Mouse (Mus musculus): ENCODE results near the gene Ralgps1. TPM values are rescaled to one million over a fixed set of nuclear protein-coding genes. Genes with fewer than 3 reads are reported as not detected.

Gene Ralgps1
- total and polyA plus RNA-seq, 3 experiments: 0.89 to 2.6 TPM; not detected in 1

- Histone ChIP-seq H3K4me1 (ENCODE audit: control insufficient read depth in 1 of 2, insufficient read depth in 2 of 2, low read length in 2 of 2) (no peaks in the 10 kb centered on the region), H3K27ac (ENCODE audit: control insufficient read depth, low read depth, low read length) (no peak overlapping the region), H3K36me3 (ENCODE audit: control insufficient read depth in 1 of 2, insufficient read depth in 2 of 2, low read length in 2 of 2) (no peaks in the 10 kb centered on the region), H3K79me2 (ENCODE audit: control insufficient read depth, insufficient read depth, low read length, poor library complexity) (no peaks in the 10 kb centered on the region), H3K9ac (ENCODE audit: control insufficient read depth, low read depth, low read length, poor library complexity, severe bottlenecking) (no peak overlapping the region), H3K4me3 (ENCODE audit: control insufficient read depth in 1 of 2, insufficient read depth in 1 of 2, low read depth in 2 of 2, low read length in 2 of 2) (no peak overlapping the region), H3K27me3 (ENCODE audit: control insufficient read depth in 1 of 2, insufficient read depth in 2 of 2, low read length in 2 of 2) (no peaks in the 10 kb centered on the region), H3K9me3 (replicated peaks; ENCODE audit: insufficient read depth, low read length) (no peaks in the 10 kb centered on the region)
- DNase-seq (ENCODE audit: low read depth, low spot score): no peak
- TF ChIP-seq USF2 (IDR thresholded peaks at IDR 0.05; ENCODE audit: borderline replicate concordance in 1 of 2, insufficient read depth in 1 of 2, low read depth in 1 of 2, low read length in 2 of 2): no peak
- no peak for TF ChIP-seq RCOR1 (IDR thresholded peaks at IDR 0.05; ENCODE audit: low read depth, low read length)
- no peak for TF ChIP-seq TBP (IDR thresholded peaks at IDR 0.05; ENCODE audit: low read depth, low read length)
- TF ChIP-seq ZNF384 (IDR thresholded peaks at IDR 0.05; ENCODE audit: low read depth, low read length): no peak
- TF ChIP-seq ZMIZ1 (IDR thresholded peaks at IDR 0.05; ENCODE audit: low read depth, low read length): no peak
- TF ChIP-seq EP300 (IDR thresholded peaks at IDR 0.05; ENCODE audit: low read depth in 1 of 2, low read length in 2 of 2): no peak
- TF ChIP-seq ZKSCAN1 (IDR thresholded peaks at IDR 0.05; ENCODE audit: low read depth, low read length): no peak
- TF ChIP-seq MEF2A (IDR thresholded peaks at IDR 0.05; ENCODE audit: extremely low read depth, insufficient replicate concordance, low read depth, low read length, poor library complexity, severe bottlenecking): no peak
- TF ChIP-seq MAZ (IDR thresholded peaks at IDR 0.05; ENCODE audit: low read depth, low read length): no peak
- TF ChIP-seq MYC (IDR thresholded peaks at IDR 0.05; ENCODE audit: low read depth, low read length): no peak
- no peak for TF ChIP-seq MXI1 (IDR thresholded peaks at IDR 0.05; ENCODE audit: low read depth, low read length)
- no peak for TF ChIP-seq GABPA (IDR thresholded peaks at IDR 0.05; ENCODE audit: low read depth, low read length)
- no peak for TF ChIP-seq ETS1 (IDR thresholded peaks at IDR 0.05; ENCODE audit: low read depth, low read length)
- no peak for TF ChIP-seq KAT2A (conservative IDR thresholded peaks at IDR 0.05; ENCODE audit: low read depth, low read length)
- TF ChIP-seq NELFE (IDR thresholded peaks at IDR 0.05; ENCODE audit: low read depth, low read length): no peak
- no peak for TF ChIP-seq E2F4 (IDR thresholded peaks at IDR 0.05; ENCODE audit: borderline replicate concordance, low read depth, low read length)
Measured at GRCm38 (mm10) chr2:33302828-33303227, 68.5 kb downstream of the Ralgps1 start.

GRCm38 (mm10) chr2:33302405-33302804 lies 68.9 kb downstream of the Ralgps1 start:
- Histone ChIP-seq H3K27ac (ENCODE audit: control insufficient read depth, low read depth, low read length) (no peak overlapping the region), H3K9ac (ENCODE audit: control insufficient read depth, low read depth, low read length, poor library complexity, severe bottlenecking) (no peak overlapping the region), H3K27me3 (ENCODE audit: control insufficient read depth in 1 of 2, insufficient read depth in 2 of 2, low read length in 2 of 2) (no peaks in the 10 kb centered on the region), H3K79me2 (ENCODE audit: control insufficient read depth, insufficient read depth, low read length, poor library complexity) (no peaks in the 10 kb centered on the region), H3K36me3 (ENCODE audit: control insufficient read depth in 1 of 2, insufficient read depth in 2 of 2, low read length in 2 of 2) (no peaks in the 10 kb centered on the region), H3K9me3 (replicated peaks; ENCODE audit: insufficient read depth, low read length) (no peaks in the 10 kb centered on the region), H3K4me1 (ENCODE audit: control insufficient read depth in 1 of 2, insufficient read depth in 2 of 2, low read length in 2 of 2) (no peaks in the 10 kb centered on the region), H3K4me3 (ENCODE audit: control insufficient read depth in 1 of 2, insufficient read depth in 1 of 2, low read depth in 2 of 2, low read length in 2 of 2) (no peak overlapping the region)
- DNase-seq (ENCODE audit: low read depth, low spot score): no peak
- TF ChIP-seq ZNF384 (IDR thresholded peaks at IDR 0.05; ENCODE audit: low read depth, low read length) (no peak), ZKSCAN1 (IDR thresholded peaks at IDR 0.05; ENCODE audit: low read depth, low read length) (no peak), POLR2AphosphoS2 (IDR thresholded peaks at IDR 0.05; ENCODE audit: low read length) (no peak), EP300 (IDR thresholded peaks at IDR 0.05; ENCODE audit: low read depth in 1 of 2, low read length in 2 of 2) (no peak), MAZ (IDR thresholded peaks at IDR 0.05; ENCODE audit: low read depth, low read length) (no peak), JUND (IDR thresholded peaks at IDR 0.05; ENCODE audit: low read depth, low read length) (no peak), ZMIZ1 (IDR thresholded peaks at IDR 0.05; ENCODE audit: low read depth, low read length) (no peak), GATA1 (IDR thresholded peaks at IDR 0.05; ENCODE audit: low read depth, low read length) (no peak), USF1 (IDR thresholded peaks at IDR 0.05; ENCODE audit: low read depth, low read length) (no peak), HCFC1 (IDR thresholded peaks at IDR 0.05; ENCODE audit: low read depth, low read length) (no peak), TCF12 (IDR thresholded peaks at IDR 0.05; ENCODE audit: low read depth, low read length) (no peak), UBTF (IDR thresholded peaks at IDR 0.05; ENCODE audit: borderline replicate concordance, insufficient read depth, low read depth, low read length) (no peak), ZC3H11A (IDR thresholded peaks at IDR 0.05; ENCODE audit: low read depth, low read length) (no peak), CHD1 (IDR thresholded peaks at IDR 0.05; ENCODE audit: low read depth, low read length) (no peak), POLR2AphosphoS5 (IDR thresholded peaks at IDR 0.05; ENCODE audit: borderline replicate concordance, low read depth, low read length) (no peak), TAL1 (IDR thresholded peaks at IDR 0.05; ENCODE audit: low read length) (no peak), RCOR1 (IDR thresholded peaks at IDR 0.05; ENCODE audit: low read depth, low read length) (no peak), GABPA (IDR thresholded peaks at IDR 0.05; ENCODE audit: low read depth, low read length) (no peak), BHLHE40 (IDR thresholded peaks at IDR 0.05; ENCODE audit: borderline replicate concordance, low read depth, low read length) (no peak)

Measured in MEL (cell line).